Mouse (Mus musculus) ES-E14 (cell line): ENCODE data around the gene Eif5a.

Source experiments
- CHD2 ChIP-seq: IDR thresholded peaks from 2 replicates; pipeline ENCODE4 v1.6.1; 2014; ENCODE audit warnings: mild to moderate bottlenecking, low read depth, low read length, inconsistent platforms
- MAFK ChIP-seq: IDR thresholded peaks from 2 replicates; pipeline ENCODE4 v1.6.1; 2014; ENCODE audit warnings: mild to moderate bottlenecking, low read depth, low read length, inconsistent platforms; ENCODE audit not compliant: insufficient read depth
- ZC3H11A ChIP-seq: IDR thresholded peaks from 2 replicates; pipeline ENCODE4 v1.6.1; 2012; ENCODE audit warnings: low read depth, mild to moderate bottlenecking, inconsistent platforms, low read length, borderline replicate concordance
- ZNF384 ChIP-seq: IDR thresholded peaks from 2 replicates; pipeline ENCODE4 v1.6.1; 2012; ENCODE audit warnings: low read depth, low read length, inconsistent platforms

GRCm38 (mm10) chr11:69910177-69910576 lies 11.6 kb downstream of the Eif5a start:
- no peak for TF ChIP-seq MAFK
- TF ChIP-seq ZNF384, result no peak
- no peak for TF ChIP-seq ZC3H11A
- no peak for TF ChIP-seq CHD2
